Mouse (Mus musculus) liver, adult (tissue): Measurements from ENCODE around the gene Mrpl54.

ENCODE experiments used
- GATA4 ChIP-seq: IDR thresholded peaks from 2 replicates; pipeline ENCODE4 v1.6.1; 2014; ENCODE audit warnings: mild to moderate bottlenecking, low read length; ENCODE audit not compliant: insufficient replicate concordance

Gene Mrpl54

DNA sequence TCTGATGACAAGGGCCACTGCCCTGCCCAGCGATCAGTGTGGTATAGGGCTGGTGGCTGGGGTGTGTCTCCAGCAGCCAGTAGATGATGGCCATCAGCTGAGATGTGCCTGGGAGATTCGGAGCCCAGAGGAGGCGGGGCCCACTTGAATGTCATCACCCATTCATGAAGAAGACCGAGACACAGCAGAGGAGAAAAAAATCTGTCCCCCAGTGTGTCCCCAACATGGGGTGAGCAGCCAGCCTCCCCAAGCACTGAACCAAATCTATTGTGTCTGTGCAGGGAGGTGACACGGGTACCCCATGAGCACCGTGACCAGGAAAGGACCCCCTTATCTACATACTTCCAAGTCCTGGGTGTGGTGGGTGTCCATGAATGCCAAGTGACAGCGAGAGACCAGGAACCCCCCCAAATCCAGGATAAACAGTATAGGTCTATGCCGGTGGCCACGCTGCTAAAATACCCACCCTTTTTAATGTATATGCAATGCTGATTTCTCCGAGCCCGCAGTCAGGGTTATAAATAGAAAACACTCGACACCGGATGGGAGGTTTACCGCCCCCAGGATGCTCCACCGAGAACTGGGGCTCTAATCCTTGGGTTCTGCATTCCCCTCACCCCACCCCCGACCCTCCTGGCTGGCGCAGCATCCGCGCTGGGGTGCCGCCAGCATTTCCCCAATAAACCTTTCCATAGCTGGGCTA is 36.8 kb downstream of the Mrpl54 start:
- TF ChIP-seq GATA4 = no peak

DNA sequence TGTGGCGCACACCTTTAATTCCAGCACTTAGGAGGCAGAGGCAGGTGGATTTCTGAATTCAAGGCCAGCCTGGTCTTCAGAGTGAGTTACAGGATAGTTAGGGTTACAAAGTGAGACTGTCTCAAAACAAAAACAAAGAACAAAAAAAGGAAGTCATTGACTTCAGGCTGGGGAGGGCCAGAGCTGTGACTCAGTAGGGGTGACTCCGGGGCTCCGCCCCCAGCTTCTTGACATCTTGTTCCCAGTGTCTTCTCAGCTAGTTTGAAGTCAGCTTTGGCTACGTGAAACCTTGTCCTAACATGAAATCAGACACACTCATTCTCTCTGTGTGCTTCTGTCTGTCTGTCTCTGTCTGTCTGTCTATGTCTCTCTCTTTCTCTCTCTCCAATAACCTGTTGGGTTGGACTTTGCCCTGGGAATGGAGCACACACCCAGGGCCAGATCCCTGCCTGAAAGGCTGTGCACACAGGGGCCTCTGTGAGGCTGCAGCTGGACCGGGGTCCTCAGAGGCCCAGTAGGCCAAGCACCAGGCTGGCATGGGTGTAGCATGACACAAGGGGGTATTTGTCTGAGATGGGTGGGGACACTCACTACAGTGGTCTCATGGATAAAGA is 45.2 kb downstream of the Mrpl54 start:
- TF ChIP-seq GATA4 = no peak

DNA sequence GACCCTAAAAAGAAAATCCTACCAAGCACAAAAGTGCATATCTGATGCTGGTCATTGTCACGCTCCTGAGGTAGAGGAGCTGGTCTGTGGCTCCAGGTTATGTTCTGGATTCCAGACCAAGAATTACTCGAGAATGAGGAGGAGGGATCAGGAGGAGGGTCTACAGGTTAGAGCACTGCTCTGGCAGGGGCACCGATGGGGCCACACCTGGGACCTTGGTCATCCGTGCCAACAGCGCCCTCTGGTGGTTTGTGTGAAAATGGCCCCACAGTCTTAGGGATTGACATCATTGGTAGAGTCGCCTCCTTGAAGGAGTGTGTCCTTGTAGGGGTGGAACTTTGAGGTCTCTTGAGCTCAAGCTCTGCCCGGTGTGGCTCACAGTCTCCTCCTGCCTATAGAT is 48.8 kb downstream of the Mrpl54 start:
- TF ChIP-seq GATA4 = no peak

DNA sequence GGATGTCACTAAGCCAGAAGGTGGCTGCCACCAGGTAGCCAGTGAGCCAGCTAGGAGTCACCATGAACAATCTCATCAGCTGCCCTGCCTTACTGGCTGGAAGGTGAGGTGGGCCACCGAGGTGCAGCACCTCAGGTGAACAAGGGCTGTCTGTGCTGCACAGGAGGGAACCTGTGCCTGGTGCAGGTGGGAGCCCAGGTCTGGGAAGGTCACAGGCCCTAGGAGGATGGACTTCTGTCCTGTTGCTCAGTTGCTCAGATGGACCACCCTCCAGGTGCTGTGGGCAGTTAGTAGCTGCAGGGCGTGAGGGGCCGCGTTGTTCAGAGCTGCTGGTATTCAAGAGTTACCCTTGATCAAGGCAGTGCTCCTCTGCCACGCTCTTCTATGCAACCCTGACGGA is 49.9 kb downstream of the Mrpl54 start:
- no peak for TF ChIP-seq GATA4

DNA sequence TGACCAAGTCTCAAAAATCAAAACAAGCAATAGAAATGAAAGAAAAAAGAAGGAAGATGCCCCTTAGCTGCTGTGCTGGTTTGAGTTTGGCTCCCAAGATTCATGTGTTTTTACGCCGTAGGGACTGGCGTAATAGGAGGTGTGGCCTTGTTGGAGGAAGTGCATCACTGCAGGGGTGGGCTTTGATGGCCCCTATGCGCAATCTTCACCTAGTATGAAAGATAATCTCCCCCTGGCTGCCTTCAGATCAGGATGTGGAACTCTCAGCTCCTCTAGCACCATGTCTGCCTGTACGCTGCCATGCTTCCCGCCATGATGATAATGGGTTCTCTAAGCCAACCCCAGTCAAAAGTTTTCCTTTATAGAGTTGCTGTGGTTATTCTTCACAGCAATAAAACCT is 50.5 kb downstream of the Mrpl54 start:
- no peak for TF ChIP-seq GATA4
